Mouse (Mus musculus) adrenal gland, postnatal 0 days (tissue): Measurements from ENCODE around the gene Mindy2. TPM values are rescaled to one million over a fixed set of nuclear protein-coding genes. Genes with fewer than 3 reads are reported as not detected.

Source experiments
- polyA plus RNA-seq: library from polyadenylated mRNA; unstranded; fragments of >200 nt; fragmentation: Nextera tagmentation; extraction: Ambion mirVana; gene quantifications from 2 replicates; pipeline ENCODE4 v1.2.1, GENCODE M21; 2015

Gene Mindy2
- polyA plus RNA-seq: 13.0 and 14.1 TPM in 2 replicates

DNA sequence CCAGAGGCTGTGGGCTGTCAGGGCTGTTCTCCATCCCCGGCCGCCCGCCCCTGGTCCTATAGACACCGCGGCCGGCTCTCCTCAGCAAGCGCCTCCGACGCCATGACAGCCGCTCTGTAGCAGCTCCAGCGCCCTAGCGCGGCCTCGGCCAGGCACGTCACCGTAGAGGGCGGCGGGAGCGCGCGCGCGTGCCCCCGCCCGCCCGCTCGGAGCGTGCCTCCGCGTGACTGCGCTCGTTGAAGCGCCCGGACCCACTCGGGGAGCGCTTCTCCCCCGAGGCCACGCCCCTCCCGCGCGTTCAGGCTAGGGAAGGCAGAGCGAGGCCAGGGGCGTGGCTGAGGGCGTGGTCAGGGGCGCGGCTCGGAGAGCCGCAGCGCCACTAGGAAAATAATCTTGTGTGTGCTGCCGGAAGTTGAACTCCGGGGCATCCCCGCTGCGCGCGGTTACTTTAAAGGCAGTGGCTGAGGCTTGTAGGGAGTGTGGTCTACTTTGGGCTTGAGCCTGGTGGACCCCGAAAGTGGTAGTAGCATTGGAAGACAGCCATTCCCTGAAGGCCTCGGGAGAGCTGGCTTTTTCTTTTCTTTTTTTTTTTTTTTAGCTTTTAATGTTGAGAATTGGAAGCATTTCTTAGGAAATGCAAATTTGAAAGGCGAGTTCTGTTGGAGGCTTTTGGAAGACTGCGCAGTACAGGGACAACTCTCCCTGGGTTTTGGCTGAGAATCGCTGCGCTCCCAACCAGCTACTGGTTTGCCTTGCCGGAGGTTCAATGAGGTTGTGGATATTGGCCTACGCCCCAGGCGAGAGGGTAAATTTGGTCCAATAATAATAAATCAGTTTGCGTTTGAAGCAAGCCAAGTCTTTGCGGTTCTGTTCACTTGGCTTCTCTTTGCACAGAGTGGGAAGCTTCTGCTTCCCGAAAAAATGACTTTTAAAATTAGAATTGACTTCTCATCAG is at the start of gene Mindy2:
Gene Mindy2, minus strand, starts transcription at position 162 of the 955 bp plus-strand sequence.

DNA sequence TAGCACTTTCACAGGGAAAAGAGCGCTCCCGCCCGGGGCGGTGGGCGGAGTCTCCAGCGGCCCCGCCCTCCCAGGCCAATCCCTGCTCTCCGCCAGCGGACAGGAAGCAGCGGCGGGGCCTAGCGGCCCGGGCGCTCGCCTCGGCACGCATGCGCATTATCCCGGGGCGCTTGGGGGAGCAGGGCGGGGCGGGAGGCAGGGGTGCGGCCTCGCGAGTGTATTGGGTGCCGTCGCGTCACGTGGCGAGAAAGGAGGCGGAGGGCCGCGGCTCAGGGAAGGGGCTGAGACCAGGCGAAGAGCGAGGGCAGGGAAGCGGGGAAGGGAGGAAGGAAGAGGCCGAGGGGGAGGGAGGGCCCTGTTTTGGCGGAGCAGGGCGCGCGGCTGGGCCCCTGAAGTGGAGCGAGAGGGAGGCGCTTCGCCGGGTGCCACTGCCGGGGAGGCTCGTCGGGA is 21.7 kb upstream of the Mindy2 start, which contains the start of gene Adam10:
Gene Adam10, plus strand, starts transcription at position 316 of the 450 bp plus-strand sequence.

DNA sequence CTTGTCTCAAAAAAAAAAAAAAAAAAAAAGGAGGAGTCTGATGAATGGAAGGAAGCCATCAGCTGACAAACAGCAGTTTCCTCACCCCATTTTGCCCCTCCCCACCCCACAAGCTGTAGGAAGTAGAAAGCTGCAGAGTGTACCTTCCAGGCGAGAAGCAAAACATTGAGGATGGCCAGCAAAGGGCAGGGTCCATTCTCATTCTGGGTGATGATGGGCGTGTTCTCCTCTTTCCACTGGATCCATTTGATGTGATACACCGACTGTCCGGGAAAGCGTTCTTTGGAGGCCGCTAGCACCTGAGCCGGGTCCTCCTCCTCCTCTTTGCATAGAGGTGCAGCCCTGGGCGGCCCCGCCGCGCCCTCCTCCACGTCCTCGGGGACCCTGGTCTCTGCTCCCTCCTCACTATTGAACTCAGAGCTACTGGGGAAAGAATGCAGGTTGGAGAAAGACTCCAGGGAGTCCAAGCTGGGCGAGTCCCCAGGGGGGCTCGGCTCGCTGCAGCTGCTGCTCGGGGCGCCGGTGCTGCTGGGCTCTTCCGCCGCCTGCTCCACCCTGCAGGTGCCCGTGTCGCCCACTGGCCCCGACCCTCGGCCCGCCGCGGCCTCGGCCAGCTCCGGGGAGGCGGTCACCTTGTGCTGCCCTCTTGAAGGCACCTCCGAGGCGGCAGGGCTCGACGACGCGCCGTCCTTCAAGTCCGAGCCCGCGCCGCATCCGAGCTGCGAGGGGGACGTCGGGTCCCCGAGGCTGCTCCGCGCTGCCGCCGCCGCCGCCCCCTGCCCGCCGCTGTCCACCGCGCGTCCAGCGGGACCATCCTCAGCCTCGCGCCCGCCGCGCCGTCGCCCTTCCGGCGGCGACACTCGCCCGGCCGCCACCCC is 605 bp downstream of the Mindy2 start, which contains the start of gene Gm10642:
Gene Gm10642, plus strand, starts transcription at position 122 of the 878 bp plus-strand sequence.

Other genes with a start within 250 kb of the Mindy2 start
- gene Ccnb2, start 235.6 kb downstream of the Mindy2 start, polyA plus RNA-seq: 47.1 and 62.9 TPM in 2 replicates
- 12.7 and 17.6 TPM in 2 replicates for gene Rnf111, start 153.4 kb downstream of the Mindy2 start, polyA plus RNA-seq
- gene Sltm, start 114.4 kb downstream of the Mindy2 start, polyA plus RNA-seq: 18.1 and 26.7 TPM in 2 replicates
- 1.0 and 1.4 TPM in 2 replicates for gene Gm10642, start 923 bp downstream of the Mindy2 start, polyA plus RNA-seq
- 37.5 and 41.8 TPM in 2 replicates for gene Adam10, start 21.8 kb upstream of the Mindy2 start, polyA plus RNA-seq